Mouse (Mus musculus): ENCODE measurements around the gene Hs1bp3.

- no peak for TF ChIP-seq GATA1 (IDR thresholded peaks at IDR 0.05; ENCODE audit: borderline replicate concordance, low read length)
- no peak for TF ChIP-seq FLI1 (IDR thresholded peaks at IDR 0.05; ENCODE audit: low read length)
Observed at GRCm38 (mm10) chr12:8383822-8384221, 70.6 kb downstream of the Hs1bp3 start.

All from megakaryocyte, embryonic 14.5 days (primary cell).